Mouse (Mus musculus): Measurements from ENCODE around the gene C87414. TPM values are rescaled to one million over a fixed set of nuclear protein-coding genes. Genes with fewer than 3 reads are reported as not detected.

The C87414 gene
- not detected in 2 replicates for polyA plus RNA-seq (2015; fragmentation: Nextera tagmentation; extraction: Ambion mirVana)

GRCm38 (mm10) chr5:93671451-93671850, at the start of gene C87414:
C87414 (minus strand) TSS chr5:93671551.

Other genes starting within 250 kb of the C87414 start
- not detected in 2 replicates for gene Gm16427, start 131.4 kb downstream of the C87414 start, polyA plus RNA-seq (2015; fragmentation: Nextera tagmentation; extraction: Ambion mirVana)
- not detected in 2 replicates for gene Gm7792, start 172.2 kb upstream of the C87414 start, polyA plus RNA-seq (2015; fragmentation: Nextera tagmentation; extraction: Ambion mirVana)

All from spleen, postnatal 0 days (tissue).